ENCODE assay signal across 8 mouse cellular contexts in the genomic region with DNA sequence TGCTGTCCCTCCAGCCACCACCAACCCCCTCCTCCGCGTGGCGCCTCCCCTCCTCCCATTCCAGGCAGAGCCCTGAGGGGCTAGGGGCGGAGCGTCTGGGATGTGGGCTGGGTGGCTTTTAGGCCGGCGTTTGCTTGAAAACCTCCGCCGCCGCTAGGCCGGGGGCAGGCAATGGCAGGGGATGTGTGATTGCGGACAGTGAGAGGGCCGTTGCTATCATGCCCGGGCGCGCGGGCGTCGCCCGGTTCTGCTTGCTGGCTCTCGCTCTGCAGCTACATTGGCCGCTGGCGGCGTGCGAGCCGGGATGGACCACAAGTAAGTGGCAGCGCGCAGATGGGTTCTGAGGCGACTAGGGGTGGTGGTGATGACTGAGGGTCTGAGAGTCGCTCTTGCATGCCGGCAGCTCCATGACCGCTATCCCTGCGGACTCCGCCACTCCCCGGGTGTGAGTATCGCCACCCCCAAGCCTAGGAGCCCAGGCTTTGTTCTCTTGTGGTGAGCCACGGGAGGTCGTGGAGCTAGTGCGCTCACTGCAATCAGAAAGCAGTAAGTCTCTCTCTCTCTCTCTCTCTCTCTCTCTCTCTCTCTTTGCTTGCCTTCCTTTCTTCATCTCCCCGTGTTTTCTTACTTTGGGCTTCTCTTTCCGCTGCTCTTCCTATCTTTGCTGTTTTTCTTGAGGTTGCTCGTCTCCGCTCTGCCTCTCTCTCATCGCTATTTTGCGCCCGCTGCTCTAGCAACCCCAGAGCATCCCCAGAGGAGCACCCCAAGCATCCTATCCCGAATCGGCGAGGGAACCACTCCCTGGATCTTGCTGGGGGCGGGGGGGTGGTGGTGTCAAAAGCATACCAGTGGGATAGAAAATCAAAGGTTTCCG. TPM values are rescaled to one million over a fixed set of nuclear protein-coding genes. Genes with fewer than 3 reads are reported as not detected.
DNase-seq lines count a peak whose midpoint lies in the region; ATAC-seq and TF ChIP-seq lines count a peak whose summit lies in the region.

TSS of gene Adam19 (plus strand) at position 97 of the 874 bp plus-strand sequence.

- H3K27ac ChIP-seq in embryonic facial prominence, embryonic 15.5 days (replicated peaks): peak within 1 kb of the TSS; percentile 82
- H3K27ac ChIP-seq in heart, embryonic 10.5 days: peak within 1 kb of the TSS; percentile 94
- H3K27ac ChIP-seq in kidney, embryonic 16.5 days (ENCODE audit: low read length): peak within 1 kb of the TSS; percentile 94
- H3K27ac ChIP-seq in liver, adult 2 months (replicated peaks; ENCODE audit: insufficient read depth, low read depth, low read length): no peak within 1 kb of the TSS
- peak within 1 kb of the TSS; percentile 86 for H3K27ac ChIP-seq in midbrain, postnatal 0 days (ENCODE audit: low read depth, low read length)
- H3K27ac ChIP-seq in stomach, embryonic 14.5 days (ENCODE audit: low read length): peak within 1 kb of the TSS; percentile 89

- no peak for TF ChIP-seq CTCF in liver, adult 2 months (IDR thresholded peaks at IDR 0.05; ENCODE audit: low read depth, low read length)
- TF ChIP-seq CTCF in midbrain, postnatal 0 days (IDR thresholded peaks at IDR 0.05): no peak; the same call in 1 of the 2 replicates

- TF ChIP-seq POLR2A in liver, adult 2 months (IDR thresholded peaks at IDR 0.05; ENCODE audit: extremely low read depth, insufficient read depth, low read length): no peak

- peak within 1 kb of the TSS; percentile 69 for H3K9ac ChIP-seq in embryonic facial prominence, embryonic 15.5 days
- H3K9ac ChIP-seq in kidney, embryonic 16.5 days (replicated peaks; ENCODE audit: low read length): peak within 1 kb of the TSS; percentile 83
- H3K9ac ChIP-seq in liver, adult 2 months (ENCODE audit: low read depth, low read length): peak within 1 kb of the TSS; percentile 54
- H3K9ac ChIP-seq in midbrain, postnatal 0 days (replicated peaks; ENCODE audit: low read length, poor library complexity, severe bottlenecking): peak within 1 kb of the TSS; percentile 86
- peak within 1 kb of the TSS; percentile 76 for H3K9ac ChIP-seq in stomach, embryonic 14.5 days (replicated peaks; ENCODE audit: low read depth, low read length)

- H3K79me2 ChIP-seq in liver, adult 2 months (ENCODE audit: control insufficient read depth, insufficient read depth, low read length): no peaks in the 10 kb centered on the region

- no peaks in the 10 kb centered on the region for H3K27me3 ChIP-seq in embryonic facial prominence, embryonic 15.5 days
- no peaks in the 10 kb centered on the region for H3K27me3 ChIP-seq in heart, embryonic 10.5 days (ENCODE audit: insufficient read depth, poor library complexity, severe bottlenecking)
- no peaks in the 10 kb centered on the region for H3K27me3 ChIP-seq in kidney, embryonic 16.5 days (ENCODE audit: insufficient read depth, low read length)
- H3K27me3 ChIP-seq in liver, adult 2 months (ENCODE audit: control insufficient read depth, insufficient read depth, low read length): peaks cover 11% of the 10 kb centered on the region
- no peaks in the 10 kb centered on the region; the same call in 1 of the 2 replicates for H3K27me3 ChIP-seq in midbrain, postnatal 0 days (ENCODE audit: insufficient read depth, low read length)
- no peaks in the 10 kb centered on the region for H3K27me3 ChIP-seq in stomach, embryonic 14.5 days (ENCODE audit: control insufficient read depth, insufficient read depth, low read length)

- H3K4me2 ChIP-seq in embryonic facial prominence, embryonic 15.5 days (replicated peaks): peak within 1 kb of the TSS; percentile 72
- peak within 1 kb of the TSS; percentile 72 for H3K4me2 ChIP-seq in kidney, embryonic 16.5 days (replicated peaks; ENCODE audit: low read depth, low read length)
- peak within 1 kb of the TSS; percentile 57 for H3K4me2 ChIP-seq in midbrain, postnatal 0 days (ENCODE audit: low read depth, low read length, poor library complexity, severe bottlenecking)
- H3K4me2 ChIP-seq in stomach, embryonic 14.5 days (replicated peaks; ENCODE audit: low read depth, low read length): peak within 1 kb of the TSS; percentile 65

- no peaks in the 10 kb centered on the region for H3K9me3 ChIP-seq in embryonic facial prominence, embryonic 15.5 days (replicated peaks)
- no peaks in the 10 kb centered on the region for H3K9me3 ChIP-seq in heart, embryonic 10.5 days
- no peaks in the 10 kb centered on the region for H3K9me3 ChIP-seq in kidney, embryonic 16.5 days (ENCODE audit: low read length)
- H3K9me3 ChIP-seq in midbrain, postnatal 0 days (ENCODE audit: low read length): no peaks in the 10 kb centered on the region
- no peaks in the 10 kb centered on the region for H3K9me3 ChIP-seq in stomach, embryonic 14.5 days (ENCODE audit: control insufficient read depth, low read depth, low read length)

- peaks cover 12% of the 10 kb centered on the region for H3K4me1 ChIP-seq in embryonic facial prominence, embryonic 15.5 days
- H3K4me1 ChIP-seq in heart, embryonic 10.5 days: peaks cover 28% of the 10 kb centered on the region
- peaks cover 33% of the 10 kb centered on the region for H3K4me1 ChIP-seq in kidney, embryonic 16.5 days (ENCODE audit: insufficient read depth, low read length)
- peaks cover 3% of the 10 kb centered on the region; the same call in 1 of the 2 replicates for H3K4me1 ChIP-seq in liver, adult 2 months (ENCODE audit: control insufficient read depth, insufficient read depth, low read length)
- H3K4me1 ChIP-seq in midbrain, postnatal 0 days (ENCODE audit: insufficient read depth, low read length): no peaks in the 10 kb centered on the region
- H3K4me1 ChIP-seq in stomach, embryonic 14.5 days (ENCODE audit: control insufficient read depth, insufficient read depth, low read length): peaks cover 15% of the 10 kb centered on the region; the same call in 1 of the 2 replicates

- peak; percentile 82 for ATAC-seq in embryonic facial prominence, embryonic 15.5 days (ENCODE audit: insufficient number of reproducible peaks, low FRiP score, low TSS enrichment, low read depth)
- ATAC-seq in kidney, embryonic 16.5 days (ENCODE audit: low FRiP score, low TSS enrichment): peak; percentile 84
- ATAC-seq in midbrain, postnatal 0 days (ENCODE audit: low FRiP score): peak; percentile 84
- ATAC-seq in stomach, embryonic 14.5 days (ENCODE audit: insufficient number of reproducible peaks, insufficient read depth, low FRiP score, low read depth): peak; percentile 83

- DNase-seq in 3134 (ENCODE audit: extremely low read depth, insufficient read length, low spot score): peak; percentile 75
- DNase-seq in adrenal gland, postnatal 36 days: peak; percentile 56 to 73
- DNase-seq in heart, embryonic 10.5 days (ENCODE audit: low spot score): peak; percentile 95
- DNase-seq in liver, adult 2 months (ENCODE audit: extremely low read depth, low read depth, low spot score): no peak
- peak; percentile 82 for DNase-seq in midbrain, postnatal 0 days (ENCODE audit: low spot score)

- peak within 1 kb of the TSS; percentile 63 for H3K4me3 ChIP-seq in embryonic facial prominence, embryonic 15.5 days (replicated peaks)
- peak within 1 kb of the TSS; percentile 78 for H3K4me3 ChIP-seq in heart, embryonic 10.5 days
- H3K4me3 ChIP-seq in kidney, embryonic 16.5 days (ENCODE audit: low read length): peak within 1 kb of the TSS; percentile 74
- peak within 1 kb of the TSS; percentile 61 for H3K4me3 ChIP-seq in liver, adult 2 months (ENCODE audit: insufficient read depth, low read depth, low read length)
- peak within 1 kb of the TSS; percentile 63 for H3K4me3 ChIP-seq in midbrain, postnatal 0 days (ENCODE audit: low read depth, low read length)
- H3K4me3 ChIP-seq in stomach, embryonic 14.5 days (ENCODE audit: low read depth, low read length): peak within 1 kb of the TSS; percentile 55

- H3K36me3 ChIP-seq in embryonic facial prominence, embryonic 15.5 days: 0 out of 2 replicates have a peak, but pooled peaks cover 5% of the 10 kb centered on the region
- peaks cover 10% of the 10 kb centered on the region for H3K36me3 ChIP-seq in heart, embryonic 10.5 days
- H3K36me3 ChIP-seq in kidney, embryonic 16.5 days (ENCODE audit: insufficient read depth, low read length): no peaks in the 10 kb centered on the region
- no peaks in the 10 kb centered on the region for H3K36me3 ChIP-seq in liver, adult 2 months (ENCODE audit: control insufficient read depth, insufficient read depth, low read length)
- no peaks in the 10 kb centered on the region for H3K36me3 ChIP-seq in midbrain, postnatal 0 days (ENCODE audit: insufficient read depth, low read length)
- 0 out of 2 replicates have a peak, but pooled peaks cover 8% of the 10 kb centered on the region for H3K36me3 ChIP-seq in stomach, embryonic 14.5 days (ENCODE audit: control insufficient read depth, insufficient read depth, low read length)

- under 1% methylated on average over 51 of the region's 51 CpGs for WGBS in embryonic facial prominence, embryonic 15.5 days
- WGBS in heart, embryonic 10.5 days: under 1% methylated on average over 51 of the region's 51 CpGs
- under 1% methylated on average over 51 of the region's 51 CpGs for WGBS in kidney, embryonic 16.5 days
- WGBS in liver, adult 2 months: 5% methylated on average over 51 of the region's 51 CpGs
- WGBS in midbrain, postnatal 0 days: under 1% methylated on average over 48 of the region's 51 CpGs
- under 1% methylated on average over 50 of the region's 51 CpGs for WGBS in stomach, embryonic 14.5 days

RNA-seq across cellular contexts. Expression of gene Adam19, which starts in this region (rescaled TPM):
- total RNA-seq in adrenal gland, postnatal 36 days (2021): 1 to 10 TPM; 5.7 to 5.8 TPM
- 13.4 and 14.1 TPM in 2 replicates for polyA plus RNA-seq in embryonic facial prominence, embryonic 15.5 days (2015; fragmentation: Nextera tagmentation; extraction: Ambion mirVana)
- polyA plus RNA-seq in heart, embryonic 10.5 days (2016; fragmentation: Nextera tagmentation; extraction: Ambion mirVana): 24.2 and 32.9 TPM in 2 replicates
- polyA plus RNA-seq in kidney, embryonic 16.5 days (2015; fragmentation: Nextera tagmentation; extraction: Ambion mirVana): 16.5 and 18.0 TPM in 2 replicates
- 0.47 and 0.55 TPM in 2 replicates for total RNA-seq in liver, adult 2 months (2014; rRNA removed)
- polyA plus RNA-seq in liver, adult 2 months (2012; rRNA removed): 0.50 and 1.1 TPM in 2 replicates
- 16.8 and 16.9 TPM in 2 replicates for total RNA-seq in midbrain, postnatal 0 days (2014; rRNA removed)
- 3.9 and 6.1 TPM in 2 replicates for polyA plus RNA-seq in midbrain, postnatal 0 days (2015; fragmentation: Nextera tagmentation; extraction: Ambion mirVana)
- 23.6 and 26.8 TPM in 2 replicates for polyA plus RNA-seq in stomach, embryonic 14.5 days (2014; fragmentation: Nextera tagmentation; extraction: Ambion mirVana)
